Mouse (Mus musculus) liver, embryonic 14.5 days (tissue): ENCODE results near the gene Atg4a-ps.

ENCODE experiments used
- CTCF ChIP-seq: IDR thresholded peaks from 2 replicates; pipeline ENCODE4 v1.5.1; 2016; ENCODE audit warnings: antibody characterized with exemption, low read depth, control low read depth
- EP300 ChIP-seq: IDR thresholded peaks from 2 replicates; pipeline ENCODE4 v1.6.1; 2016; ENCODE audit warnings: antibody characterized with exemption, low read depth

DNA sequence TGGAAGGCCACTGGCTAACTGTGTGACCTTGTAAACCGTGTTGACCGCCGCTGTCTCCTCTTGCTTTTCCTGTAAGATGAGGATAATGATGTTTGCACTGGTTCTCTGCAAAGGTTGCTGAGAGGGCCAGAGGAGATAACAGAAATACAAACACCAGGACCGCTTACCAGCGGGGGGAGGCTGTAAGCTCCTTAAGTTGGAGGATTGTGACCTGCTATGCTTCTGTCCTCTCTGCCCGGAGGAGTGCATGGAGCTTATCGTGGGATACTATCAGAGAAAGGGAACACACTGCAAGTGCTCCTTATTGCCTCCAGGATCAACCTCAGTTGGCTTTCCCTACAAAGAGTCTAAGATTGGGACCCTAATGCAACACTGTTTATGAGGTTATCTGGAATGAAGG is 26.8 kb upstream of the Atg4a-ps start:
- TF ChIP-seq CTCF (no peak), EP300 (no peak)
